10 mouse cellular contexts compared by ENCODE assay signal in the genomic region with DNA sequence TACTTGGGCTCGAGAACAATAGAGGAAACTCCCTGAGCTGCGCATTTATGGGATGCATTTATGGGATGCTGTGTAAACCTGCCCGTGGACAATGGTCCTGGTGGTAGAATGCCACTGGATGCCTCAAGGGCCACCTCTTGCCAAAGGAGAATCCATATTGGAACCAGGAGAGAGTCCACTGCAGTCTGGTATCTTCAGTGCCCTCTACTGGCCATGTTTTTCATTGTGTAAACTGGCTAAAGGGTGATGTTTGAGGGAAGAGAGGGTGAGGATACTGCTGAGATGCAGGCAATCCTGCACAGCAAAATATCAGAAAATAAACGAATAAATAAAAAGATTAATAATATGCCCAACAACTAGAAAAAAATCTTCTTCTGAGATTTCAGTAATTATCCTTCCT.
DNase-seq lines count a peak whose midpoint lies in the region; ATAC-seq and TF ChIP-seq lines count a peak whose summit lies in the region.
"Had no signal": no experiment of that assay in that cellular context is flagged by ENCODE, and none has a peak within 500 bp of the region (broad histone marks: within the 10 kb centered on the region; RNA-seq: fewer than 3 reads in every experiment).

No protein-coding gene starts in this region.

- H3K4me1 ChIP-seq in kidney, embryonic 15.5 days, result peaks cover 7% of the 10 kb centered on the region
- H3K4me1 ChIP-seq in CH12.LX (ENCODE audit: control insufficient read depth in 1 of 2, insufficient read depth in 2 of 2), result no peaks in the 10 kb centered on the region
- H3K4me1 ChIP-seq: midbrain, embryonic 12.5 days had no signal

- in situ Hi-C loops in CH12.LX (cut with MboI; ENCODE audit: low pct_ligation_motif_present, low pct_unique_long_range_greater_than_20kb, low sequenced_read_pairs), result no loop called here

- H3K9me3 ChIP-seq in kidney, embryonic 15.5 days (replicated peaks), result no peaks in the 10 kb centered on the region
- no peaks in the 10 kb centered on the region for H3K9me3 ChIP-seq in CH12.LX (replicated peaks; ENCODE audit: low read length)
- H3K9me3 ChIP-seq: embryonic facial prominence, embryonic 15.5 days; midbrain, embryonic 12.5 days had no signal

- H3K4me3 ChIP-seq in kidney, embryonic 15.5 days (replicated peaks), result no peak overlapping the region
- no peak overlapping the region for H3K4me3 ChIP-seq in CH12.LX (replicated peaks in 1 of 3; ENCODE audit: low read depth in 2 of 3, low read length in 2 of 3, poor library complexity in 1 of 3)
- H3K4me3 ChIP-seq: embryonic facial prominence, embryonic 15.5 days; midbrain, embryonic 12.5 days had no signal

- no peak overlapping the region for H3K4me2 ChIP-seq in kidney, embryonic 15.5 days
- no peak overlapping the region; the same call in 1 of the 2 replicates for H3K4me2 ChIP-seq in CH12.LX (ENCODE audit: insufficient read depth, low read depth, poor library complexity, severe bottlenecking)
- H3K4me2 ChIP-seq: embryonic facial prominence, embryonic 15.5 days; midbrain, embryonic 12.5 days had no signal

- H3K36me3 ChIP-seq in kidney, embryonic 15.5 days, result no peaks in the 10 kb centered on the region
- no peaks in the 10 kb centered on the region for H3K36me3 ChIP-seq in CH12.LX (replicated peaks in 1 of 2; ENCODE audit: control insufficient read depth in 1 of 2, insufficient read depth in 1 of 2, low read length in 1 of 2)
- H3K36me3 ChIP-seq: embryonic facial prominence, embryonic 15.5 days; midbrain, embryonic 12.5 days had no signal

- no peak overlapping the region for H3K27ac ChIP-seq in kidney, embryonic 15.5 days
- H3K27ac ChIP-seq in CH12.LX (ENCODE audit: insufficient read depth, low read depth), result no peak overlapping the region
- H3K27ac ChIP-seq: embryonic facial prominence, embryonic 15.5 days; midbrain, embryonic 12.5 days had no signal

- TF ChIP-seq EP300 in CH12.LX (IDR thresholded peaks at IDR 0.05; ENCODE audit: low read length), result no peak

- dilution Hi-C loops in CH12.LX (cut with MboI; ENCODE audit: extremely low pct_ligation_motif_present, extremely low pct_unique_long_range_greater_than_20kb, low sequenced_read_pairs), result no loop called here

- TF ChIP-seq CTCF in CH12.LX (conservative IDR thresholded peaks at IDR 0.05 in 1 of 2, IDR thresholded peaks at IDR 0.05 in 1 of 2; ENCODE audit: low read depth in 2 of 2, low read length in 2 of 2), result peak; percentile 44 to 75; a peak in 3 of 4 replicates

- peak; percentile 45 for DNase-seq in adrenal gland, postnatal 10 days
- DNase-seq in adrenal gland, postnatal 4 days (ENCODE audit: low spot score in 2 of 2), result no peak
- DNase-seq in kidney, adult 18-20 months, result peak; percentile 8
- peak; percentile 44 for DNase-seq in CH12.LX (ENCODE audit: extremely low read depth)
- DNase-seq in embryo, embryonic 10.5 days (ENCODE audit: low spot score), result peak; percentile 67
- no peak for DNase-seq in urinary bladder, postnatal 14 days (ENCODE audit: low spot score)

- TF ChIP-seq POLR2A in CH12.LX (IDR thresholded peaks at IDR 0.05; ENCODE audit: low read depth, low read length), result no peak

- WGBS in kidney, embryonic 15.5 days, result 68% methylated on average over 4 of the region's 4 CpGs

- no peak overlapping the region for H3K9ac ChIP-seq in kidney, embryonic 15.5 days
- H3K9ac ChIP-seq in CH12.LX (ENCODE audit: insufficient read depth, low read depth), result no peak overlapping the region
- H3K9ac ChIP-seq: embryonic facial prominence, embryonic 15.5 days; midbrain, embryonic 12.5 days had no signal

- no peaks in the 10 kb centered on the region for H3K27me3 ChIP-seq in kidney, embryonic 15.5 days
- peaks cover 26% of the 10 kb centered on the region for H3K27me3 ChIP-seq in CH12.LX (replicated peaks)
- H3K27me3 ChIP-seq: embryonic facial prominence, embryonic 15.5 days; midbrain, embryonic 12.5 days had no signal

- H3K79me2 ChIP-seq in CH12.LX (replicated peaks; ENCODE audit: control insufficient read depth, extremely low read depth, insufficient read depth, poor library complexity, severe bottlenecking), result no peaks in the 10 kb centered on the region

- TF ChIP-seq RAD21 in CH12.LX (IDR thresholded peaks at IDR 0.05; ENCODE audit: low read depth, low read length), result peak; percentile 48

- ATAC-seq in kidney, embryonic 15.5 days (replicated peaks; ENCODE audit: low FRiP score), result no peak
- no peak for ATAC-seq in monocyte, adult 5-6 weeks (replicated peaks; ENCODE audit: insufficient number of reproducible peaks, low FRiP score, low TSS enrichment, poor library complexity, severe bottlenecking)

TF ChIP-seq in CH12.LX, 34 proteins besides CTCF, POLR2A, EP300 and RAD21:
- TF ChIP-seq UBTF (IDR thresholded peaks at IDR 0.05; ENCODE audit: low read depth, low read length), result no peak
- TF ChIP-seq SMC3 (IDR thresholded peaks at IDR 0.05; ENCODE audit: low read depth, low read length), result peak; percentile 71
- no peak for TF ChIP-seq NRF1 (IDR thresholded peaks at IDR 0.05; ENCODE audit: low read depth, low read length)
- no peak for TF ChIP-seq BHLHE40 (IDR thresholded peaks at IDR 0.05; ENCODE audit: low read depth, low read length)
- TF ChIP-seq MYC (IDR thresholded peaks at IDR 0.05; ENCODE audit: low read depth, low read length), result no peak
- TF ChIP-seq USF2 (conservative IDR thresholded peaks at IDR 0.05; ENCODE audit: low read depth, low read length), result no peak
- TF ChIP-seq USF1 (IDR thresholded peaks at IDR 0.05; ENCODE audit: low read depth, low read length), result no peak
- no peak for TF ChIP-seq PAX5 (IDR thresholded peaks at IDR 0.05; ENCODE audit: low read length)

Comparison
In these comparisons a context has a peak if more than half of its experiments do, and no peak if none do; other contexts are left out.
1. DNase-seq: peak in adrenal gland, postnatal 10 days (single experiment), kidney, adult 18-20 months (single experiment), CH12.LX (single experiment) and embryo, embryonic 10.5 days (single experiment); none in adrenal gland, postnatal 4 days (0 of 2) and urinary bladder, postnatal 14 days (single experiment).